Mouse (Mus musculus) B cell, adult 2 months (primary cell): ENCODE data around the gene Cse1l.

Experiments
- DNase-seq, 2 experiments: peaks; one replicate each; pipeline ENCODE4 v3.0.0; 2022

Gene Cse1l

DNA sequence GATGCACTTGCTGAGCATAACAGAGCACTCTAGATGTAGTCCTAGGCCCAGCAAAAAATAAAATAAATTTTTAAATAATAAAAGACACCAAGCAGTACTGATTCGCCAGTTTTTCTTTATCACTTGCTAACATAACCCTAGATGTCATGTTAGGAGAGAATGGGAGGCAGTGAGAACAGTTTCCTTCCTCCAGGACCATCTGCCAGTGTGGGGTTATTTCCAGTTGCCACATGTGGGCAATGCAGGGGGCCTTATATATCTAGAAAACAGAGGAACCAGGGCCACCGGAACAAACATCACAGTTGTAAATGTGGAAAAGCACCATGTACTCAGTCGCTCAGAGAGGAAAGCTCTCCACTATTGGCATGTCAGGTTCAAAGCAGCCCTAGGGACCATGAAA is 71.7 kb downstream of the Cse1l start:
- DNase-seq, result no peak

DNA sequence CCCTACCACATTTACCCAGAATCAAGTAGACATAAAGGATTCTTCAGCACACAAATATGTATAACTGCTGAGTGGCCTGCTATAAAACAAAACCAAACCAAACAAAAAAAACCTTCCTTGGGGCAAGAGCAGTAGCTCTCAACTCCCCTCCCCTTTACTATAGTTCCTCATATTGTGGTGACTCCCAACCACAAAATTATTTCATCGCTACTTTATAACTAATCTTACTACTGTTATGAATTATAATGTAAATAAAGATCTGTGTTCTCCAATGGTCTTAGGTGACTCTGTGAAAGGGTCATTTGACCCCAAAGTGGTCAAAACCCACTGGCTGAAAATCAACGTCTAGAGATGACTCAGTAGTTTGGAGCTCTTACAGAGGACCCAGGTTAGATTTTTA is 74.3 kb downstream of the Cse1l start:
- DNase-seq, result peak in 1 of 2 experiments; percentile 17

DNA sequence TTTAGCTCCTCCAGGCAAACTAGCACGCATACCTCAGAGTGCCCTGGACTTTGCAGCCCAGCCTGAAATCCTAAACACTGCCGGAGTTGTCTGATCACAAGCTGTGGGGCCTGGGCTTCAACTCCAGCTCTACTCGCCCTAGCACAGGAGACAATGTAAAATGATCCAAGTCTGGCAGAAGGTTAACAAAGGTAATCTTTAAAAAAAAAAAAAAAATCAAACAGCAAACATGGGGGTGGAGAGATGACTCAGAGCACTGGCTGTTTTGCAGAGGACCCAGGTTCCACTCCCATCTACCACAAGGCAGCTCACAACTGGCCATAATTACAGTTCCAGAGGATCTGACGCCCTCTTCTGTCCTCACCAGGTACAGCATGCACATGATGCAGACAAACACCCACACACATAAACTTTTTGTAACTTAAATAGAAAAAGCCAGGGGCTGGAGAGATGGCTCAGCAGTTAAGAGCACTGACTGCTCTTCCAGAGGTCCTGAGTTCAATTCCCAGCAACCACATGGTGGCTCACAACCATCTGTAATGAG is 77.6 kb downstream of the Cse1l start:
- DNase-seq, result peak; percentile 28

DNA sequence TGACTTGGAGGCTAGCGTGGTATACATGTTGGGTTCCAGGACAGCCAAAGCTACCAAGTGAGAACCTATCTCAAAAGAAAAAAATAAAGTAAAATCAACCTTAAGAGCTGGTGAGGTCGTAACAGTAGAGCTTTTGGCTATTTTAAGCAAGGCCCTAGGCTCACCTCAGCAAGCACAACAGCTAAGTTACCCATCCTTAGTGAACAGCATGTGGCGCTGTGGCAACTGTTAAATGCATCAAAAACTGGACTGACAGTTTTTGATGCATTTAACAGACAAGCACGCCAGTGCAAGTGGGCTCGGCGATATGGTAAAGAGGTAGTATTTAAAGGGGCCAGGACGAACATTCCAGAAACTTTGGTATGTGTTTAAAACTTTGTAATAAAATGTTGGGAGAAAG is 85.0 kb downstream of the Cse1l start:
- DNase-seq, result no peak

DNA sequence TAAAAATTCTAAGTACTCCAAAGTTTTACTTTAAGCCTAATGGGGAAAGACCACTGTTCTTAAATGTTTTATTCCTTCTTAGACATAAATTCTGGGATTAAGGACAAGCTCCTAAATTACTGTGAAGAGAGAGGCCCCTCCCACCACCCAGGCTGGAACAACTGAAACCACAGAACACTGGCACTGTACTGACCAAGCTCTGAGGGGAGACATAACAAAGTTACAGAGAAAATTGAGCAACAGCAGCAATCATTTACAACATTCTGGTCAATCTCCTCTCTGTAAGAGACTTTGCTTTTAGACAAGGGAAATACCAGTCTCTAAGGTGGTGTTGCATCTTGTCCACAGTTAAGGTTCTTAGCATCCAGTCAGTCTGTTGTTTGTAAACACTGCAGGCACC is 86.1 kb downstream of the Cse1l start:
- no peak for DNase-seq

DNA sequence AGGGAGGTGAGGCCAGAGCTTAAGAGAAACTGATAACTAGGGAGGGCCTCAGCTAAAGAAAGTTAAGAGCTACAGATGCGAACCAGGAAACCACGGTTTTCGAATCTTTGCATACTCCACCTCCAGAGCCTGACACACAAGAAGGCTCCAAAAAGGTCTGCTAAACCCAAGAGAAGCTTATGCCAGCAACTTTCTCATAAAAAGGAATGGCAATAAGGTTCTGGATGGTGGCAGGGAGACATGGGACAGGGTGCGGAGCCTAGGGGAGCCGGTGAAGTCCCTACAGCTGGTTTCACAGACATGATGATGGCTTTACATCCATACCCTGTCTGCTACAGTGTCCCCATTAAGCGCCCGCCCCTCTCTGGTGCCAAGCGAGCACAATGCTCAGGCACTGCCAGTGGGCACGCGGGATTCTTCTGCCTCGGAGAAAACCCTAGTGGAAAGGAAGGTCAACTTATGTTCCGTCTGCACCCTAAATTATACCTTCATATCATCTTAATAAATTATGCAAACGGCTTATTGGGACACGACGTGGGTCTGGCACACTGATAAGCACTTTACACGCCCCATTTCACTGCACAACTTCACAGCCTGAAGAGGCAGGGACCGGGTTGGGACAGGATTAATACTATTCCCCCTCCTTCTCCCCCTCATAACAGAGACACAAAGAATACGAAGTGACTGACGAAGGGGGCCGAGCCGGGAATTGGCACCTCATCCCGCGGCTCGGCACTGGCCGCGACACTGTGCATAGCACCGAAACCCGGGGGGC is 89.4 kb downstream of the Cse1l start:
- DNase-seq, result peak; percentile 33 to 45
